Mouse (Mus musculus): ENCODE measurements around the gene Cfap73.

DNA sequence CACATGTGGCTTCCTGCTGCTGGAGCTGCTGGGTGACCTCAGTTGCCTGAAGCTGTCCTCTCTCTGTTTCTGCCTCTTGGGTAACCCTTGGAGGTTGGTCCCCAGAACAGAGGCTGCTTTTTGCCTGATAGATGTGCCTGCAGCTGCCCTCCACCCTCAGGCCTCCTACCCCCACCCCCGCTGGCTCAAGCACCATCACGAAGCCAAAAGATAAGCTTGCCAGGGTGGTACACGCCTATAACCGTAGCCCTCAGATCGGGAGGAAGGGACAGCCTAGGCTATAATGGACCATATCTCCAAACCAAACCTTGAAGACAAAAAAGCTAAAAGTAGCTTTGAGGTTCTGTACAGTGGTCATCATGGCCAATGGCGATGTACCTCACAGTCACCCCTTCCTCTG lies 34.4 kb downstream of the Cfap73 start:
- TF ChIP-seq POLR2A (IDR thresholded peaks at IDR 0.05; ENCODE audit: borderline replicate concordance, extremely low read depth, insufficient read depth, insufficient read length, poor library complexity, severe bottlenecking) (no peak), CTCF (IDR thresholded peaks at IDR 0.05; ENCODE audit: borderline replicate concordance, extremely low read depth, insufficient read depth, insufficient read length) (no peak)

All from brain, embryonic 14.5 days (tissue).